Mouse (Mus musculus) left cerebral cortex, postnatal 14 days (tissue): ENCODE data around the gene Slc35b2. TPM values are rescaled to one million over a fixed set of nuclear protein-coding genes. Genes with fewer than 3 reads are reported as not detected.

Experiments used
- DNase-seq, 2 experiments: peaks; one replicate each; pipeline ENCODE4 v3.0.0; 2021 to 2022; ENCODE audit warnings: low spot score in 2 of 2, mixed read lengths in 1 of 2
- intact Hi-C: fragments of 180-260 bp; cut with DNase I; formaldehyde crosslinking; loops from one replicate; pipeline ENCODE4 v1.15.1; 2025
- total RNA-seq, 2 experiments: library from RNA; stranded (reverse); gene quantifications; 2 replicates each; pipeline ENCODE4 v1.2.3; 2021

Gene Slc35b2
- total RNA-seq, 2 experiments from 2014 or later: 41.6 to 46.1 TPM

- intact Hi-C loops: no loop called here
- DNase-seq: no peak
Observed at GRCm38 (mm10) chr17:45578242-45578641, 14.6 kb downstream of the Slc35b2 start.

- DNase-seq: no peak
- intact Hi-C loops: no loop called here
Observed at GRCm38 (mm10) chr17:45578843-45579242, 15.2 kb downstream of the Slc35b2 start.

- no peak for DNase-seq
- intact Hi-C loops: no loop called here
Observed at GRCm38 (mm10) chr17:45579554-45579953, 15.9 kb downstream of the Slc35b2 start.

GRCm38 (mm10) chr17:45580958-45581477 is 17.3 kb downstream of the Slc35b2 start:
- intact Hi-C loops: loop anchor here (5.0 kb wide), 1 partner anchor 136 kb away; no protein-coding TSS in a partner anchor
- DNase-seq: no peak

GRCm38 (mm10) chr17:45581567-45581983 is 17.9 kb downstream of the Slc35b2 start:
- DNase-seq: peak; percentile 75 to 82
- intact Hi-C loops: loop anchor here (5.0 kb wide), 1 partner anchor 136 kb away; no protein-coding TSS in a partner anchor

- intact Hi-C loops: loop anchor here (5.0 kb wide), 1 partner anchor 135 kb away; no protein-coding TSS in a partner anchor
- DNase-seq: no peak
Observed at GRCm38 (mm10) chr17:45582188-45582587, 18.5 kb downstream of the Slc35b2 start.

- DNase-seq: no peak
- intact Hi-C loops: loop anchor here (5.0 kb wide), 1 partner anchor 134 kb away; no protein-coding TSS in a partner anchor
Observed at GRCm38 (mm10) chr17:45582715-45583355, 19.2 kb downstream of the Slc35b2 start.

- intact Hi-C loops: loop anchor here (2.0 to 5.0 kb wide), 2 partner anchors 43 to 133 kb away; no protein-coding TSS in a partner anchor
- peak; percentile 67 to 77 for DNase-seq
Observed at GRCm38 (mm10) chr17:45584096-45584896, 20.6 kb downstream of the Slc35b2 start.

- peak; percentile 79 to 92 for DNase-seq
- intact Hi-C loops: loop anchor here (2.0 to 5.0 kb wide), 2 partner anchors 42 to 132 kb away; no protein-coding TSS in a partner anchor
Observed at GRCm38 (mm10) chr17:45584939-45585678, 21.4 kb downstream of the Slc35b2 start.

GRCm38 (mm10) chr17:45585725-45586448 is 22.2 kb downstream of the Slc35b2 start:
- DNase-seq: no peak
- intact Hi-C loops: loop anchor here (2.0 kb wide), 1 partner anchor 41 kb away; no protein-coding TSS in a partner anchor

- intact Hi-C loops: no loop called here
- no peak for DNase-seq
Observed at GRCm38 (mm10) chr17:45586449-45586837, 22.8 kb downstream of the Slc35b2 start.

- intact Hi-C loops: no loop called here
- no peak for DNase-seq
Observed at GRCm38 (mm10) chr17:45588370-45588769, 24.7 kb downstream of the Slc35b2 start.

GRCm38 (mm10) chr17:45589236-45589635 is 25.6 kb downstream of the Slc35b2 start:
- DNase-seq: no peak
- intact Hi-C loops: no loop called here

- intact Hi-C loops: no loop called here
- no peak for DNase-seq
Observed at GRCm38 (mm10) chr17:45589844-45590243, 26.2 kb downstream of the Slc35b2 start.

GRCm38 (mm10) chr17:45590410-45590809 is 26.7 kb downstream of the Slc35b2 start:
- intact Hi-C loops: no loop called here
- no peak for DNase-seq

GRCm38 (mm10) chr17:45591701-45592605 is 28.3 kb downstream of the Slc35b2 start:
- intact Hi-C loops: no loop called here
- no peak for DNase-seq

- intact Hi-C loops: no loop called here
- DNase-seq: no peak
Observed at GRCm38 (mm10) chr17:45592606-45593431, 29.1 kb downstream of the Slc35b2 start.
